7 mouse cellular contexts compared by ENCODE assay signal in genomic region chr10:67003009-67003742, GRCm38 (mm10).
DNase-seq lines count a peak whose midpoint lies in the region; ATAC-seq and TF ChIP-seq lines count a peak whose summit lies in the region.

No protein-coding gene starts in this region.

- ATAC-seq in forebrain, embryonic 14.5 days = peak; percentile 72

- no peaks in the 10 kb centered on the region for H3K9me3 ChIP-seq in ES-E14 (ENCODE audit: control insufficient read depth, insufficient read depth, low read depth, low read length)
- H3K9me3 ChIP-seq in forebrain, embryonic 14.5 days (replicated peaks; ENCODE audit: control insufficient read depth, low read length) = no peaks in the 10 kb centered on the region

- in situ Hi-C loops in ES-E14 (cut with MboI; ENCODE audit: low sequenced_read_pairs in 2 of 2, unreplicated experiment in 2 of 2) = no loop called here

- no peaks in the 10 kb centered on the region for H3K27me3 ChIP-seq in forebrain, embryonic 14.5 days (replicated peaks; ENCODE audit: control insufficient read depth, insufficient read depth, low read length)

- DNase-seq in ES-E14 (ENCODE audit: low read depth, low spot score) = peak; percentile 85
- peak; percentile 66 for DNase-seq in adrenal gland, postnatal 10 days
- peak; percentile 86 for DNase-seq in forebrain, embryonic 14.5 days (ENCODE audit: low spot score)
- peak; percentile 55 for DNase-seq in heart, postnatal 25 days (ENCODE audit: low spot score)
- peak; percentile 71 to 82 for DNase-seq in kidney, postnatal 4 days
- peak; percentile 59 for DNase-seq in lung, postnatal 36 days
- peak; percentile 53 for DNase-seq in retina, embryonic 14.5 days (ENCODE audit: low spot score)

- peaks cover 0 to 5% of the 10 kb centered on the region in 2 experiments; a peak in 2 of 4 replicates for H3K4me1 ChIP-seq in ES-E14 (ENCODE audit: control insufficient read depth in 2 of 2, insufficient read depth in 2 of 2, low read length in 2 of 2, poor library complexity in 1 of 2)
- peaks cover 26% of the 10 kb centered on the region for H3K4me1 ChIP-seq in forebrain, embryonic 14.5 days (ENCODE audit: control insufficient read depth, insufficient read depth, low read length)

- H3K4me3 ChIP-seq in ES-E14 (ENCODE audit: insufficient read depth in 1 of 2, low read depth in 1 of 2, low read length in 2 of 2, poor library complexity in 1 of 2, severe bottlenecking in 1 of 2) = peak overlapping the region; percentile 51 to 60
- H3K4me3 ChIP-seq in forebrain, embryonic 14.5 days (ENCODE audit: low read depth, low read length) = peak overlapping the region; percentile 19

- H3K4me2 ChIP-seq in forebrain, embryonic 14.5 days (ENCODE audit: low read length) = peak overlapping the region; percentile 55

- H3K9ac ChIP-seq in ES-E14 (ENCODE audit: insufficient read depth, low read depth, low read length, poor library complexity, severe bottlenecking) = peak overlapping the region; percentile 69
- peak overlapping the region; percentile 33 for H3K9ac ChIP-seq in forebrain, embryonic 14.5 days (ENCODE audit: low read length)

- intact Hi-C loops in heart, postnatal 25 days (cut with DNase I) = loop anchor here (1.0 to 5.0 kb wide), 4 partner anchors 81 to 184 kb away; partner anchors contain the start of genes Jmjd1c and Reep3

- under 1% methylated on average over 25 of the region's 25 CpGs for WGBS in forebrain, embryonic 14.5 days

- peak overlapping the region; percentile 98 for H3K27ac ChIP-seq in ES-E14 (ENCODE audit: insufficient read depth, low read depth, low read length, poor library complexity, severe bottlenecking)
- peak overlapping the region; percentile 91 for H3K27ac ChIP-seq in forebrain, embryonic 14.5 days (ENCODE audit: low read depth, low read length)

- no peaks in the 10 kb centered on the region for H3K36me3 ChIP-seq in ES-E14 (ENCODE audit: control insufficient read depth, insufficient read depth, low read length, poor library complexity, severe bottlenecking)
- no peaks in the 10 kb centered on the region for H3K36me3 ChIP-seq in forebrain, embryonic 14.5 days (ENCODE audit: control insufficient read depth, insufficient read depth, low read length)

TF ChIP-seq in ES-E14, 5 proteins besides CTCF, POLR2A, EP300 and RAD21:
- TF ChIP-seq ZNF384 (IDR thresholded peaks at IDR 0.05; ENCODE audit: low read depth, low read length) (no peak), MAFK (IDR thresholded peaks at IDR 0.05; ENCODE audit: insufficient read depth, low read depth, low read length) (no peak), HCFC1 (IDR thresholded peaks at IDR 0.05; ENCODE audit: borderline replicate concordance, insufficient read depth, low read length) (0 out of 2 replicates have a peak, but pooled peaks have one; percentile 29)

Comparison
In these comparisons a context has a peak if more than half of its experiments do, and no peak if none do; other contexts are left out.
1. Peak in every context shown above with its lines: DNase-seq, ATAC-seq, H3K4me3 ChIP-seq and H3K27ac ChIP-seq.